Mouse (Mus musculus): ENCODE measurements around the gene Epb41l1.
"Not testable (repeated sequence)": the region's sequence is repeated elsewhere in the genome, so short reads cannot be mapped to it uniquely, and the experiment has no call there.

DNA sequence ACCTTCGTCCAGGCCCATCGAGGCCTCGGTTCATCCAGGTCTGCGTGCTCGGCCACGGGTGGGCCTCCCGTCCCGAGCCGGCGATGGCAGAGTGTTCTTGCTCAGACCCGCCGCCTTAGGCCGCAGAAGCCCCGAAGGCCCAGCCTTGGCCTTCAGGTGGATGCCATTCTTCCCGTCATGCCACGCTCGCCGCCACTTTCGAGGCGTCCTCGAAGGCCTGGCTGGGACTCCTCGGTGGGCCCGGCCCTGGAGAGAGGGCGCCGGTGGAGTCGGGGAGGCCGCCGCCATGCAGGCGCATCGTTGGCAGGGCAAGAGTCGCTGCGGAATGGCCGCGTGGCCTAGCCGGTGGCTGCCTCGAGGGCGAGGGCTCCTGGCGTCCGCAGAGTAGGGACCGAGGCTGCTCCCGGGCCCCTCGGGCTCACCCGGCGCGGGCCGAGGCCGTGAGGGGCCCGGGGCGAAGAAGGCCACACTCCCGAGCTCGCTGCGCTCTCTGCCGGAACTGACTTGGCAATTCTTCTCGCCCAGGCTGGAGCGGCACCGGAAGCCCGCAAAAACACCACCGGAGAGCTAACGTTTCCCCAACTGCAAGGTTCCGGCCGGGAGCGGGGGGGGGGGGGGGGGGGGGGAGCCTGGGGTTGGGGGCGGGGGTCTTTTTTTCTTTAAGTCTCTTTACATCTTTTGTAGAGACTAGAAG lies 28.1 kb upstream of the Epb41l1 start:
- TF ChIP-seq CTCF, EP300 (IDR thresholded peaks at IDR 0.05; ENCODE audit: low read depth): not testable (repeated sequence)

All from liver, postnatal 0 days (tissue).